6 mouse cellular contexts compared by ENCODE assay signal in the genomic region with DNA sequence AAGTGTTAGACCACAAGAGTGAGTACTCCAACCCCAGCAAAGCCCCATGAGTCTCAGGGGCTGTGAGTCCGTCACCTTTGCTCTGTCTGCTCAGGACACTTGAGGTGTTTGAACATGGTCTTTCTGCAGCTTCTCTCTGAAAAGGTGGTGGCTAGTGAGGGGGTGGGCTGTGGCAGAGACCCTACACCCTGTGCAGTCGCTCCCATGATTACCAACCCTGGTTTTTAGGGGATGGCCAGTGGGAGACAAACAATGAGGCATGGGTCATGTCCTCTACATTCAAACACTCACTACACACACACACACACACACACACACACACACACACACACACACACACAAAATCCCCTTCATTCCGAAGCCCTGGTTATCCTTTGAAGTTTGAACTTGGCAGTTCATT.
"Had no signal": no experiment of that assay in that cellular context is flagged by ENCODE, and none has a peak within 500 bp of the region (broad histone marks: within the 10 kb centered on the region; RNA-seq: fewer than 3 reads in every experiment).

No protein-coding gene starts in this region.

- DNase-seq: lung, adult 18-20 months; lung, embryonic 14.5 days; lung, postnatal 10 days; lung, postnatal 4 days; midbrain, embryonic 14.5 days; right cerebral cortex, postnatal 14 days had no signal
